Mouse (Mus musculus): ENCODE results near the gene Vps8. TPM values are rescaled to one million over a fixed set of nuclear protein-coding genes. Genes with fewer than 3 reads are reported as not detected.
A peak's percentile ranks its signal among the peaks of the same experiment; 100 is the strongest.

Gene Vps8
- polyA plus RNA-seq, 1 experiment from 2014 or later: 10.7 TPM

DNA sequence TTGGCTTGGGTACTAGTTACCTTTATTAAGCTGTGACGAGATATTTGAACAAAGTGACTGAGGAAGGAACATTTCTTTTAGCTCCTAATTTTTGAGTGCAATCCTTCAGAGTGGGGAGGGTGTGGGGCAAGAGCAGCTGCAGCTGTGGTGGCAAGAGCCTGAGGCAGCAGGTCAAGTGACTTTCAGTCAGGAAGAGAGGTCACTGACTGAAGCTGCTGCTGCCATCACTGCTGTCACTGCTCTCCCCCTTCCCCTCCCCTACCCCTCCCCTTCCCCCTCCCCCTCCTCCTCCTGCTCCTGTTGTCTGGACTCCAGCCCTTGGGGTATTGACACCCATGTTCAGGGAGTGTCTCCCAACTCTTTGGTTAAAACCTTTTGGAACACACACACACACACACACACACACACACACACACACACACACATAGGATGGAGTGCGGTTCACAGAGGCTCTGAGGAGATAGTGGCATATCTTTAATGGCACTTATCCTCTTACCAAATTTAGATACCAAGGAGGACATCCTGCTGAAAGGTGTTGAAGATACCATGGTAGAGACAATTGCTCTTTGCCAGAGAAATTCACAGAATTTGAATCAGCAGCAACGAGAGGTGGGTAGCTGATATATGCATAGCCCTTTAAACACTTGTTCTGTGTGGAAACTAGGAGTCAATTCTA is 139.8 kb downstream of the Vps8 start:
- H3K9me3 ChIP-seq: no peaks in the 10 kb centered on the region
- no peak for ATAC-seq (ENCODE audit: insufficient number of reproducible peaks, insufficient read depth, low FRiP score, low TSS enrichment, low read depth)
- H3K4me3 ChIP-seq: no peak overlapping the region
- H3K36me3 ChIP-seq: no peaks in the 10 kb centered on the region
- no peak overlapping the region for H3K4me2 ChIP-seq
- no peak overlapping the region for H3K27ac ChIP-seq
- WGBS: 62% methylated on average over 3 of the region's 3 CpGs
- no peaks in the 10 kb centered on the region for H3K4me1 ChIP-seq
- no peak overlapping the region for H3K9ac ChIP-seq
- no peaks in the 10 kb centered on the region for H3K27me3 ChIP-seq

DNA sequence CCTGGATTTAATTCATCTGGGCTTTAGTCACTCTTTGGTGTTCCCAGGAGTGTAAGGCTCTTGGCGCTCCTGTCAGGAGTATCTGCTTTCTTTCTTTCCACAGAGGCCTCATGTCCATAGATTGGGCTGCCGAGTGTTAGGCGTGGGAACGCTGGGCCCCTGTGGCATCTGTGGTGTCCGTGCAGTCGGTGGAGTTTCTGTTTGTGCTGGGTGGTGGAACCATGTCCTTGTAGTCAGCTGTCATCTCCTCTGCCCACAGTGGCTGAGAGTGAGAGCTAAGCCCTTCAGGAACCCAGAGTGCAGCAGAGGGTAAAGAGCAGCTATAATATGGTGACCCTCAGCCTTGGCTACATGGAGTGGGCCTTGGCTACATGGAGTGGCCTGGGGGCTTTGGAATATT is 140.4 kb downstream of the Vps8 start:
- H3K27me3 ChIP-seq: no peaks in the 10 kb centered on the region
- no peaks in the 10 kb centered on the region for H3K4me1 ChIP-seq
- no peak overlapping the region for H3K9ac ChIP-seq
- H3K4me2 ChIP-seq: no peak overlapping the region
- no peaks in the 10 kb centered on the region for H3K9me3 ChIP-seq
- 50% methylated on average over 6 of the region's 6 CpGs for WGBS
- H3K27ac ChIP-seq: no peak overlapping the region
- H3K36me3 ChIP-seq: no peaks in the 10 kb centered on the region
- ATAC-seq (ENCODE audit: insufficient number of reproducible peaks, insufficient read depth, low FRiP score, low TSS enrichment, low read depth): no peak
- H3K4me3 ChIP-seq: no peak overlapping the region

DNA sequence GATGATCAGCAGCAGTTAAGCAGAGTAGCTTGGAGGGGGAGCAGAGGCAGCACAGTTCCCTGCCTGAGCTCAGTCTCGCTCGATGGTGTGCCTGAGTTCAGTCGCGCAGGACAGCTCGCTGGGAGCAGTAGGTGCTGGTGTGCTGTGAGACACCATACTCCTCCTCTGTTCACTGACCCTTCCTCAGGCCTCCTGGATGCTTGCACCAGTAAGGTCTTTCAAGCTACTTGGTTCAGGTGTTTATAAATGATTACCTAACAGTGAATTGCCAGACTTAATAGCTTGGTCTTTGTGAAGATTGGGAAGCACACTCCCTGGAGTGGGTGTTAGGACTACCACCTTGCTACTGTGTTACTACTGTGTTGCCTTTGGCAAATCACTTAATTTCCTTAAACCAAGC is 144.2 kb downstream of the Vps8 start:
- Histone ChIP-seq H3K9ac (no peak overlapping the region), H3K4me3 (no peak overlapping the region), H3K27ac (no peak overlapping the region), H3K4me1 (no peaks in the 10 kb centered on the region), H3K36me3 (no peaks in the 10 kb centered on the region), H3K9me3 (no peaks in the 10 kb centered on the region), H3K27me3 (no peaks in the 10 kb centered on the region), H3K4me2 (no peak overlapping the region)
- ATAC-seq (ENCODE audit: insufficient number of reproducible peaks, insufficient read depth, low FRiP score, low TSS enrichment, low read depth): no peak
- WGBS: 94% methylated on average over 5 of the region's 5 CpGs

DNA sequence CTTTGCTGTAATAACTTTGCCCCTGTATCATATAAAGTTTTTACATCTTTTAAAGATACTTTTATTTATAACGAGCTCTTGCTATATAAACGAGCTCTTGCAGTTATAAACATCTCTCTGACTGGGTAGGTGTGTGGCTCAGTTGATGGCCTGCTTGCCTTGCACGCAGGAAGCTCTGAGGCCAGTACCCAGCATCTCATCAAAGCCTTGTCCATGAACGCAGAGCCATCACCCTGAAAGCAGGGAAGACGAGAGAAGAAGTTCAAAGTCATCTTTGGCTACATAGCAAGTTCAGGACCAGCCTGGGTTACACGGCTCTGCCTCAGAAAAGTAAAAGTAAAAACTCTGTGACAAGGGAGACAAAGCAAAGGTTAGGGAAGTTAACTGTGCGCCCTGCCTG is 147.0 kb downstream of the Vps8 start:
- Histone ChIP-seq H3K4me3 (no peak overlapping the region), H3K9me3 (no peaks in the 10 kb centered on the region), H3K4me2 (no peak overlapping the region), H3K36me3 (no peaks in the 10 kb centered on the region), H3K4me1 (no peaks in the 10 kb centered on the region), H3K27me3 (no peaks in the 10 kb centered on the region), H3K9ac (no peak overlapping the region), H3K27ac (no peak overlapping the region)
- 80% methylated on average over 7 of the region's 7 CpGs for WGBS
- ATAC-seq (ENCODE audit: insufficient number of reproducible peaks, insufficient read depth, low FRiP score, low TSS enrichment, low read depth): no peak

DNA sequence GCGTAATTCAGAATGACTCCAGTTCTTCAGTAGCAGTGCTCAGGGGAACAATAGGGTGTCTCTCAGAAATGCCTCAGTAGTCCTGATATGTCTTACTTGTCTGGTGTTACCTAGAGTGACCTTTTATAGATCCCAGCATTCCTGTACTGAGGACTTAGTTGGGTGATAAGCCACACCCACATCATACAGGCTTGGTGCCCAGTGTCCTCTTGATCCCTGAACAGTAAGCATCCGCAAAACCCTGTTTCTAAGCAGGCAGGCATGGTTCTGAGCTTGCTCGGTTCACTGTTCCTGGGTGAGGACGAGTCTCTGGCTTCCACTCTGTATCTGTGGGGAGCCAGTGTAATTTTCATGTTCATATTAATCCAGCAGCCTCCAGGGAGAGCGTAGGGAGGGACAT is 147.9 kb downstream of the Vps8 start:
- Histone ChIP-seq H3K27me3 (no peaks in the 10 kb centered on the region), H3K4me1 (peaks cover 2% of the 10 kb centered on the region), H3K9me3 (no peaks in the 10 kb centered on the region), H3K9ac (no peak overlapping the region), H3K4me2 (no peak overlapping the region), H3K4me3 (no peak overlapping the region), H3K36me3 (no peaks in the 10 kb centered on the region), H3K27ac (no peak overlapping the region)
- ATAC-seq (ENCODE audit: insufficient number of reproducible peaks, insufficient read depth, low FRiP score, low TSS enrichment, low read depth): no peak
- 92% methylated on average over 5 of the region's 5 CpGs for WGBS

DNA sequence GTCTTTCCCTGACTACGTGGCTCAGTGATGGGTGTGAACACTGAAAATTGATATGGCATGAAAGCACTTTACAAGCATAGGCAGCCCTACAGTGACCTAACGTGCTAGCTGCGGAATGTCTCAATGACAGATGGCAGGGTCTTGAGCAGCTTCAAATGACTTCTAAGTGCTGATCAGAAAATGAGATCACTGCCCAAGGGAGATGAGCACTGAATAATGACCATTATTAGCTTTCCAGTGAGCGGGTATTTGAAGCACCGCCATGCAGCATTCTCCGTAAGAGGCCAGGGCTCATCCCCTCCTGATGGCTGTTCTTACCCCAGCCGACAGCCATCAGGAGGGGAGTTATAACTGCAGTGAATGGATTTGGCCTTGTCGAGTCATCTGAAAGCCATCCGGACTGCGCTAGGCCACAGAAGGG is 153.1 kb downstream of the Vps8 start:
- no peak overlapping the region for H3K27ac ChIP-seq
- H3K27me3 ChIP-seq: no peaks in the 10 kb centered on the region
- no peak overlapping the region for H3K9ac ChIP-seq
- peaks cover 4% of the 10 kb centered on the region for H3K4me1 ChIP-seq
- H3K9me3 ChIP-seq: no peaks in the 10 kb centered on the region
- H3K4me2 ChIP-seq: no peak overlapping the region
- ATAC-seq (ENCODE audit: insufficient number of reproducible peaks, insufficient read depth, low FRiP score, low TSS enrichment, low read depth): 0 out of 2 replicates have a peak, but pooled peaks have one; percentile 26
- H3K36me3 ChIP-seq: no peaks in the 10 kb centered on the region
- no peak overlapping the region for H3K4me3 ChIP-seq
- 47% methylated on average over 10 of the region's 10 CpGs for WGBS

DNA sequence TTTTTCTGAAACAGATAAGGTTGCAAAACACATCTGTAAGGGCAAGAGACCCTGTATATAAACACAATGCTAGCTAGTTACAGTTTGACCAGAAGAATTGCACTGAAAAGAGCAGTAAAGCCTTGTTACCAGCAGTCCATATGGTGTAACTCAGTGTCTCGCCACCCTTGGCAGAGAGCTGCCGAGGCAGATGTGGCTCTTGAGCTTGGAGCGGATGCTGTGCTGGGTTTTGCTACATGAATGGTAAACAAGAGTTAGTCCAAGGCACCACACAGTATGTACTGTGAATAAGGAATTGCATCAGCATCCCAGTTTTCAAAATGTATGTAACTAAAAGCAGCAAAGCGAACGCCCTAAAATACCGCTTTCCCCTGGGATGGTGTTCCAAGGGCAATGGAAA is 166.2 kb downstream of the Vps8 start:
- H3K9me3 ChIP-seq: no peaks in the 10 kb centered on the region
- H3K27ac ChIP-seq: no peak overlapping the region
- H3K4me1 ChIP-seq: no peaks in the 10 kb centered on the region
- no peak overlapping the region for H3K4me3 ChIP-seq
- WGBS: 89% methylated on average over 6 of the region's 6 CpGs
- no peak overlapping the region for H3K4me2 ChIP-seq
- no peaks in the 10 kb centered on the region for H3K36me3 ChIP-seq
- H3K27me3 ChIP-seq: no peaks in the 10 kb centered on the region
- no peak overlapping the region for H3K9ac ChIP-seq
- no peak for ATAC-seq (ENCODE audit: insufficient number of reproducible peaks, insufficient read depth, low FRiP score, low TSS enrichment, low read depth)

DNA sequence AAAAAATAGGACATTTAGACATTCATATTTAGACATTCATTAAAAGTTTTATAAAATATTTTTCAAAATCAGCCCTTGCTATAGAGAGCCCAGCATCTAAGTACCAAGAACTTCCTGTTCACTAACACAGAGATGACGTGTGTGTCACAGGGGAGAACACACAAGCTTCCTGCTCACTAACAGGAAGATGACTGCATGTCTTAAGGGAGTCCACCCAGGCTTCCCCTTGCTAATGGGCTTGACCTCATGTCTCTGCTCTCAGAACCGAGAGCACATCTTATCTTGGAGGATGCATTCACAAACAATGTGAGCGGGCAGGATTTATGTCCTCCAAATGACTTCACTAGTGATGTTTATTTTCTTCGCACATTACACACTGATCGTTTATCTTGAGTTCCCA is 167.9 kb downstream of the Vps8 start:
- Histone ChIP-seq H3K9ac (no peak overlapping the region), H3K27me3 (no peaks in the 10 kb centered on the region), H3K9me3 (no peaks in the 10 kb centered on the region), H3K4me1 (no peaks in the 10 kb centered on the region), H3K4me2 (no peak overlapping the region), H3K27ac (no peak overlapping the region), H3K36me3 (no peaks in the 10 kb centered on the region), H3K4me3 (no peak overlapping the region)
- WGBS: 79% methylated on average over 5 of the region's 5 CpGs
- ATAC-seq (ENCODE audit: insufficient number of reproducible peaks, insufficient read depth, low FRiP score, low TSS enrichment, low read depth): no peak

DNA sequence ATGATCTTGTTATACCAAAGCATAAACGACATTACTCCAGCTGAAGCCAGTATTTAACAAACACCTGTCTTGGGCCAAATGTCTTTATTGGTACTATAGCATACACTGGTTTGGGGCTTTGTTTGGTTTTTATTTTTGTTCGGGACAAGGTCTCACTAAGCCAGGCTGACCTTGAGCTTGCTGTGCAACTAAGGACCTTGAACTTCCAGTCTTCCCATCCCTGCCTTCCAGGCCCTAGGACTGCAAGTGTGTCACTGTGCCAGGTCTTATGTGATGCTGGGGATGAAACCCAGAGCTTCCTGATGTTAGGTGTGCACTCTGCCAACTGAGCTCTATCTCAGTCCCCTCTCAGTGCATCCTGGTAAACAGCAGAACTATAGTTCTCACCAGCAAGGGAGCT is 168.6 kb downstream of the Vps8 start:
- Histone ChIP-seq H3K4me3 (no peak overlapping the region), H3K4me1 (no peaks in the 10 kb centered on the region), H3K27ac (no peak overlapping the region), H3K36me3 (no peaks in the 10 kb centered on the region), H3K9ac (no peak overlapping the region), H3K4me2 (no peak overlapping the region), H3K27me3 (no peaks in the 10 kb centered on the region), H3K9me3 (no peaks in the 10 kb centered on the region)
- WGBS: 83% methylated on average over 2 of the region's 2 CpGs
- no peak for ATAC-seq (ENCODE audit: insufficient number of reproducible peaks, insufficient read depth, low FRiP score, low TSS enrichment, low read depth)

DNA sequence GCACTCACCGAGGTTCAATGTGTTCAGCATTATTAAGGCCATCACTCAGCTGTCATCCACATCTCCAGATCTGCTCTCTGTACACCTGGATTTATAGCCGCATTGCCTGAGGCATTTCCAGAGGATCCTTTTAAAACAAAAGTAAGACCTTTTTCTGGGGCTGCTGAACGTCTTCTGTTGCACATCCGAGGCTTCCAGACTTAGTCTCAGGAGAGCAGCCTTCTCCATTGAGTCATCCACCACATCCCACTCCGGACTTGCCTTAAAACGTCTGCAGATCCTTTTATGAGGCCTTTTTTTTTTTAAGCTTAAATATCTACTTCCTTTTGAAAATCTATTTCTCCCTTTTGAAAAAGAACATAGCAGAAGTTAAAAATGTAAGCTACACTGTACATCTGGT is 172.6 kb downstream of the Vps8 start:
- no peak overlapping the region for H3K27ac ChIP-seq
- H3K9ac ChIP-seq: no peak overlapping the region
- H3K9me3 ChIP-seq: no peaks in the 10 kb centered on the region
- H3K27me3 ChIP-seq: no peaks in the 10 kb centered on the region
- no peak for ATAC-seq (ENCODE audit: insufficient number of reproducible peaks, insufficient read depth, low FRiP score, low TSS enrichment, low read depth)
- H3K4me3 ChIP-seq: no peak overlapping the region
- no peaks in the 10 kb centered on the region for H3K36me3 ChIP-seq
- H3K4me2 ChIP-seq: no peak overlapping the region
- whole genome bisulfite sequencing: 50% methylated on average over 6 of the region's 6 CpGs
- no peaks in the 10 kb centered on the region for H3K4me1 ChIP-seq

DNA sequence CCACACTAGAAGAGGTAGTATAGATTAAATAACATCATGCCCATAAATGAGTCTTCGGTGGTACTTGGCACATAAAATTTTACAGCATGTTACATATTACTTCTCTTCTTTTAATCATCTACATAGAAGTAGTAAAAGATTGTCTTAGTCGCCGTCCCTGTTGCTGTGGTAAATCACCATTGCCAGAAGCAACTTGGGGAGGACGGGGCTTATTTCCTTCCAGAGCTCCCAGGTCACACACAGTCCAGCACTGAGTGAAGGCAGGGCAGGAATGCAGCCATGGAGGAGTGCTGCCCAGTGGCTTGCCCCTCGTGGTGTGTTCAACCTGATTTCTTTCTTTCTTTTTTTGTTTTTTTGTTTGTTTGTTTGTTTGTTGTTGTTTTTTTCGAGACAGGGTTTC is 181.4 kb downstream of the Vps8 start:
- Histone ChIP-seq H3K27me3 (no peaks in the 10 kb centered on the region), H3K36me3 (no peaks in the 10 kb centered on the region), H3K27ac (no peak overlapping the region), H3K9me3 (no peaks in the 10 kb centered on the region), H3K9ac (no peak overlapping the region), H3K4me2 (no peak overlapping the region), H3K4me1 (peaks cover 9% of the 10 kb centered on the region; the same call in 1 of the 2 replicates), H3K4me3 (no peak overlapping the region)
- WGBS: 74% methylated on average over 6 of the region's 6 CpGs
- ATAC-seq (ENCODE audit: insufficient number of reproducible peaks, insufficient read depth, low FRiP score, low TSS enrichment, low read depth): no peak

DNA sequence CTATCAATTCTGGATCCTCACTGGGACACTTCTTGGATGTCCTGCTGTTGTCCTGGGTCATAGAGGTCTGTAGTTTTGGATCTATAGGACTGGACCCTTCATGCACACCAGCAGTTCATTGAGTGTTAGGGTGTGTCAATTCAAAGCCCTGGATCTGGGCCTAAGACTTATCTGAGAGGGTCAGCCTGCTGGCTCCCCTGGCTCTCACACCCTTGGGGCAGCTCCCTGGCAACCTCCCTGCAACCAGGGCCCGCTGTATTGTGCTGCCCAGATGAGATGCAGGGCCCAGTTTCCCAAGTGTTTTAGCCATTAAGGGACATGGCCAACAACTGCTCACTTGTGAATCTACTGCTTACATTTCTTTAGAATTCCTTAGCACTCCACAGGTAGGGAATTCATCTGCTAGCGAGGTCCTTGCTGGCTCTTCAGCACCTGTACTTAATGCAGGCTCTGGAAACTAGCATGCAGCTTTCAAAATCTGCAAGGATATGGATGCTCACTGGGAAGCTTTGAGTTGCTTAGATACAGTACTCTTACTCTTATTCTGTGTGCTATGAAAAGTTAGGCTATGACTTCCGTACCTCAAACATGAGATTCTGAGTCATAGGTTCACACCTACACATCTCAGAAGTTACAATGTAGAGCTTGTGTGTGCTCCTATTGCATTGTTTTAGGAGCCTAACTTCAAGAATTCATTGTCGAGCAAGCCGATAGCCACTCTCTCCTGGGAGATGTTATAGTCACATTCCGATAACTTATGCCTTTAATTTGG is 183.5 kb downstream of the Vps8 start:
- H3K27ac ChIP-seq: no peak overlapping the region
- H3K27me3 ChIP-seq: no peaks in the 10 kb centered on the region
- no peak overlapping the region for H3K4me2 ChIP-seq
- peaks cover 9% of the 10 kb centered on the region; the same call in 1 of the 2 replicates for H3K4me1 ChIP-seq
- H3K36me3 ChIP-seq: no peaks in the 10 kb centered on the region
- no peaks in the 10 kb centered on the region for H3K9me3 ChIP-seq
- no peak overlapping the region for H3K9ac ChIP-seq
- no peak overlapping the region for H3K4me3 ChIP-seq
- 77% methylated on average over 6 of the region's 6 CpGs for WGBS
- ATAC-seq (ENCODE audit: insufficient number of reproducible peaks, insufficient read depth, low FRiP score, low TSS enrichment, low read depth): no peak

All from embryonic facial prominence, embryonic 13.5 days (tissue).